Mouse (Mus musculus): ENCODE measurements around the gene Gm45711. TPM values are rescaled to one million over a fixed set of nuclear protein-coding genes. Genes with fewer than 3 reads are reported as not detected.

The Gm45711 gene
- not detected for polyA plus RNA-seq (2015; fragmentation: Illumina TruSeq; extraction: RNeasy Lipid Tissue Mini Kit (QIAGEN cat#74804); ENCODE audit: insufficient read depth, low read depth, low replicate concordance)

DNA sequence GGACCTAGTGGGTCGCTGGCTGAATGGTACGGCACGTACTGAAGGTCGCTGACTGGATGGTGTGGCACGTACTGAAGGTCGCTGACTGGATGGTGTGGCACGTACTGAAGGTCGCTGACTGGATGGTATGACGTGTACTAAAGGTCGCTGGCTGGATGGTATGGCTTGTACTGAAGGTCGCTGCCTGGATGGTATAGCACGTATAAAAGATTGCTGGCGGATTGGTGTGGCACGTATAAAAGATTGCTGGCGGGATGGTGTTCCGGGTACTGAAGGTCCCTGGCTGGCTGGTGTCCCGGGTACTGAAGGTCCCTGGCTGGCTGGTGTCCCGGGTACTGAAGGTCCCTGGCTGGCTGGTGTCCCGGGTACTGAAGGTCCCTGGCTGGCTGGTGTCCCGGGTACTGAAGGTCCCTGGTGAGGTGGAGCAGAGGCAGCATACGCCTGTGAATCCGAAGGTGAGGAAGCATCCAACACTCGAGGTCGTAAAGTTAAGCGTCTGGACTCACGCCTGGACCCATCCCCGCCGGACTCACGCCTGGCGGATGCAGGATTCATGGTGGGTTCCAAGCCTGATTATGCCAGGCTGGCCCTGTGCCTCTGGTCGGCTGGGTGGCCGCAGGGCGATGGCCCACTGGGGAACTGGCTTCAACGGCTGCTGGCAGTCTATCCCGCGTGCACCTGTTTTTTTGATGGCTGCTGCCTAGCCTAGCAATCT, at the start of gene Gm45711, which contains the start of gene Cmtm1:
Gene Gm45711 (minus strand): TSS at position 641 of the 715 bp plus-strand sequence.
Gene Cmtm1 (minus strand): TSS at position 705 of the 715 bp plus-strand sequence.

DNA sequence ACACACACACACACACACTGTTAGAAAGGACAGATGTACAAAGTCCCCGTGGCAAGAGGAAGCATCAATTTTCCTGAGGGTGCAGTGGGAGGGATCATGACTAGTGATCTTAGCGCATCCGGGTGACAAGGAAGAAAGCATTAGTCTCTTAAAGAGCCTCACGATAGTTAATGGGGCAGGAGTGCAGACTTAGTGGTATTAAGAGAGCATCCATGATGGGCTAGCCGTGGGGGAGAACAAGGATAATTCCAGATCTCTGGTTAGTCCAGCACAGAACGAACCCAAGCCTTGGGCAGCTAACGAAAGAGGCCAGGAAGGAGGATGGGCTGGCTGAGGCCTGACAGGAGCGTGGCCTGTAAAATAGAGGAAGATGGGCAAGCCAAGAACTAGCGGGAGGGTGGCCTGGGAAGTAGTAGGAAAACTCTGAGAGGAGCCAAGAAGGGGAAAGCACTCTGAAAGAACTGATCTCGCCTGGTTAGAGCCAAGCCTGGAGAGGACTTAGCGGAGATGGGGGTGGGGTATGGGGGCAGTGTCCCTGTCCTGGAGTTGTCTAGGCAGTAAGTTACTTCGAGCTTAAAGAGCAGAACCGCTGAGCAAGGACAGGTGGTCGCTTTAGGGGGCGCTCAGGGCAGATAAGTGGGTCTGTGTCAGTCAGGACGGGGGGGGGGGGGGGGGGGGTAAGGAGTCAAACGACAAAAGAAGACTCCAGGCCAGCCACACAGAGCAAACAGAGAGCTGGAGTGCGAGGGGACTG, 29.5 kb upstream of the Gm45711 start, which contains the start of gene Cmtm3:
Gene Cmtm3 (plus strand): TSS at position 182 of the 754 bp plus-strand sequence.

DNA sequence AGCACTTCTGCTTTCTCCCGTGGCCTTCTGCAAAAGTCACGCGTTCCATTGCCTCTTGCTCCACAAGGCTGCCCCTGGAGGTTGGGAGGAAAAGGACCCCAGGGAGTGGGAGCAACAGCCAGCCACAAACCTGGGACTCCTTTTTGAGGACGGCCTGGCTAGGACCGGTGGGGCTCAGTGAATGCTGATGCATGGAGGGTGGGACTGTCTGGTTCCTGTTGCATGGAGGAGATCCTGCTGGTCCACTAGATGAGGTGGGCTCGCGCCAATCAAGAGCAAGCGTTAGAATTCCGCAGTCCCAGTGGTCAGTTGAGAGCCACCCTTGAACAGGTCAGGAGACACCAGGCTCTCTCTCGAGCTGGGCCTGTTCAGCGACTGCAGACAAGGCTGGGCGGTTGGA, 12.0 kb upstream of the Gm45711 start, which contains the start of gene Cmtm2b:
Gene Cmtm2b (plus strand): TSS at position 301 of the 400 bp plus-strand sequence.

DNA sequence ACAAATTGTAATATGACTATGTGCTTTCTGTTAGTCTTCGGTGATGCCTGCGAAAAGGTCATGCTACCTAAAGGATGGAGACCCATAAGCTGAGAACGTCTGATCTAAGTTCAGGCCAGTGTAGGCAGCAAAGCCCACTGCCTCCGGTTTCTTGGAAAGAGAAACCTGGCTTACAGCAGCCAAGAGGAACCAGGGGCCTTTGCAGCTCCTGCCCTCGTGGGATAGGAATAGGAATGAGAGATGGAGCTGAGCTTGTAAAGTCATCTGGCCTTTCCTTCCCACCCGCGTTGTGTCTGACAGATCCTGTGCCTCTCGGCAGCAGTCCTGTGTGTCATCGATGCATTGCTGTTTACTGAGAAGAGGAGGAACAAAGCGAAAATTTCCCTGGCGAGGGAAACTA, 11.4 kb upstream of the Gm45711 start, which contains the start of gene Gm11020:
Gene Gm11020 (plus strand): TSS at position 301 of the 400 bp plus-strand sequence.

DNA sequence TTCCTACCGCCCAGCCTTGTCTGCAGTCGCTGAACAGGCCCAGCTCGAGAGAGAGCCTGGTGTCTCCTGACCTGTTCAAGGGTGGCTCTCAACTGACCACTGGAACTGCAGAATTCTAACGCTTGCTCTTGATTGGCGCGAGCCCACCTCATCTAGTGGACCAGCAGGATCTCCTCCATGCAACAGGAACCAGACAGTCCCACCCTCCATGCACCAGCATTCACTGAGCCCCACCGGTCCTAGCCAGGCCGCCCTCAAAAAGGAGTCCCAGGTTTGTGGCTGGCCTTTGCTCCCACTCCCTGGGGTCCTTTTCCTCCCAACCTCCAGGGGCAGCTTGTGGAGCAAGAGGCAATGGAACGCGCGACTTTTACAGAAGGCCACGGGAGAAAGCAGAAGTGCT, 16.8 kb downstream of the Gm45711 start, which contains the start of gene Cmtm2a:
Gene Cmtm2a (minus strand): TSS at position 101 of the 400 bp plus-strand sequence.

DNA sequence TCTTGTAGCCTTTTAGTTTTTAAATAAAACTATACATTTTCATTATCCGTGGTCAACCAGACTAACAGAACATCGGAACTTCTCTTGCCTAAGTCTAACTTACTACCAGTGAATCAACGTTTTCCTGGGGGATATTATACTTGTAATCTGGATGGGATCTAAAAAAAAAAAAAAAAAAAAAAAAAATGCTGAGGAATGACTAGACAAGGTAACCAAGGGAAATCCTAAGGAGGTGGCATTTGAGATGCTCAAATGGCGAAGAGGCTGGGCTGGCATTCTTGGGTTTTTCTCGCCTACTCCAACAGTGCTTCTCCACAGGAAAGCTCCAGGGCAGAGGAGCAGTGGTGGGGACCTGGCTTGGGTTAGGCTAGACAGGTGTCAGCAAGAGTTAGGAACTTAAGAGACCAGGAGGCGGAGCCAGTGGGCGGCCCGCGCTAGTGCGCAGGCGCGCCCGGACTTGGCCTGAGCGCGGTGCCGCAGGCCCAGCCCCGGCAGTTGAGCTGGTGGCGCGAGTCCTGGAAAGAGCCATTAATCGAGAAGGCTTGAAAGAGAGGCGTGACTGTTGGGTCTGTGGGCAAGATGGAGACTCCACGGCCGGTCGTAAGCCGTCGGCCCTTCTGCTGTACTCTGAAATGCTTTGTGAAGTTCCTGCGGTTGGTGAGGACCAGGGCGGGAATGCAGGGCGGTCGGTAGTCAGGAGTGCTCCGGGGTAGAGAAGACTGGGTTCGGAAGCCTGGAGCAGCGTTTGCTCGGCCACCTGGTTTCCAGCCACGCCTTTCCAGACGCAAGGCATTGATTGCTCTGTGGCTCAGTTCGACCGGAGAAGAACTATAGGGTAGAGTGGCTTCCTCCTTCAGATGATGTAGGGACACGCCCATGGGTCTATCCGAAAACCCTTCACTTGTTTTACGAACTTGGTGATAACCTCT, 59.2 kb downstream of the Gm45711 start, which contains the start of gene Cklf:
Gene Cklf (plus strand): TSS at position 423 of the 929 bp plus-strand sequence.

DNA sequence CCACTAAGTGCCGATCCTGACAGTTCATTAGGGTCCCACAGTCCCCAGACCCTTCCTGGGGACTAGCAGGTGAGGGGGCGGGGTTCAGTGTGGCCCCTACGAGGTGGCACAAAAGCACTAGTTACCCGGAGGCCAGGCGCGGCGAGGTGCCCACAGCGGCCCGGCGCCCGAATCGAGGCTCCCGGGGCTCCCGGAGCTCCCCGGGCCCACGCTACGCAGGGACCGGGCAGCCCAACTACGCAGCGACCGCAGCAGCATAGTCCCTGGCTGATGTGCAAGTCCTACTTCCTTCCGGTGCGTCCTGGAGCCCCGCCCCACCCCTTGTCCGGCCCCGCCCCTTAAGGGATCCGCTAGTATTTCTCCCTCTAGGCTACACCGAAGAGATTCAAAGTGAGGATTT, 61.6 kb downstream of the Gm45711 start, which contains the start of gene Tk2:
Gene Tk2 (minus strand): TSS at position 283 of the 400 bp plus-strand sequence.

Other genes starting within 250 kb of the Gm45711 start
- gene Cdh5, start 208.5 kb downstream of the Gm45711 start, polyA plus RNA-seq (2015; fragmentation: Illumina TruSeq; extraction: RNeasy Lipid Tissue Mini Kit (QIAGEN cat#74804); ENCODE audit: insufficient read depth, low read depth, low replicate concordance), result 31.3 TPM
- gene Bean1, start 139.6 kb downstream of the Gm45711 start, polyA plus RNA-seq (2015; fragmentation: Illumina TruSeq; extraction: RNeasy Lipid Tissue Mini Kit (QIAGEN cat#74804); ENCODE audit: insufficient read depth, low read depth, low replicate concordance), result not detected
- gene Tk2, start 61.5 kb downstream of the Gm45711 start, polyA plus RNA-seq (2015; fragmentation: Illumina TruSeq; extraction: RNeasy Lipid Tissue Mini Kit (QIAGEN cat#74804); ENCODE audit: insufficient read depth, low read depth, low replicate concordance), result 14.6 TPM
- 4.4 TPM for gene Cklf, start 59.2 kb downstream of the Gm45711 start, polyA plus RNA-seq (2015; fragmentation: Illumina TruSeq; extraction: RNeasy Lipid Tissue Mini Kit (QIAGEN cat#74804); ENCODE audit: insufficient read depth, low read depth, low replicate concordance)
- not detected for gene Cmtm2a, start 16.9 kb downstream of the Gm45711 start, polyA plus RNA-seq (2015; fragmentation: Illumina TruSeq; extraction: RNeasy Lipid Tissue Mini Kit (QIAGEN cat#74804); ENCODE audit: insufficient read depth, low read depth, low replicate concordance)
- gene Cmtm1, start 64 bp upstream of the Gm45711 start, polyA plus RNA-seq (2015; fragmentation: Illumina TruSeq; extraction: RNeasy Lipid Tissue Mini Kit (QIAGEN cat#74804); ENCODE audit: insufficient read depth, low read depth, low replicate concordance), result not detected
- not detected for gene Gm11020, start 11.5 kb upstream of the Gm45711 start, polyA plus RNA-seq (2015; fragmentation: Illumina TruSeq; extraction: RNeasy Lipid Tissue Mini Kit (QIAGEN cat#74804); ENCODE audit: insufficient read depth, low read depth, low replicate concordance)
- not detected for gene Cmtm2b, start 12.1 kb upstream of the Gm45711 start, polyA plus RNA-seq (2015; fragmentation: Illumina TruSeq; extraction: RNeasy Lipid Tissue Mini Kit (QIAGEN cat#74804); ENCODE audit: insufficient read depth, low read depth, low replicate concordance)
- 14.8 TPM for gene Cmtm3, start 29.3 kb upstream of the Gm45711 start, polyA plus RNA-seq (2015; fragmentation: Illumina TruSeq; extraction: RNeasy Lipid Tissue Mini Kit (QIAGEN cat#74804); ENCODE audit: insufficient read depth, low read depth, low replicate concordance)
- 6.2 TPM for gene Cmtm4, start 85.7 kb upstream of the Gm45711 start, polyA plus RNA-seq (2015; fragmentation: Illumina TruSeq; extraction: RNeasy Lipid Tissue Mini Kit (QIAGEN cat#74804); ENCODE audit: insufficient read depth, low read depth, low replicate concordance)
- 10.5 TPM for gene Dync1li2, start 133.0 kb upstream of the Gm45711 start, polyA plus RNA-seq (2015; fragmentation: Illumina TruSeq; extraction: RNeasy Lipid Tissue Mini Kit (QIAGEN cat#74804); ENCODE audit: insufficient read depth, low read depth, low replicate concordance)
- gene Terb1, start 199.8 kb upstream of the Gm45711 start, polyA plus RNA-seq (2015; fragmentation: Illumina TruSeq; extraction: RNeasy Lipid Tissue Mini Kit (QIAGEN cat#74804); ENCODE audit: insufficient read depth, low read depth, low replicate concordance), result not detected
- 17.6 TPM for gene Nae1, start 224.6 kb upstream of the Gm45711 start, polyA plus RNA-seq (2015; fragmentation: Illumina TruSeq; extraction: RNeasy Lipid Tissue Mini Kit (QIAGEN cat#74804); ENCODE audit: insufficient read depth, low read depth, low replicate concordance)
- gene Car7, start 224.6 kb upstream of the Gm45711 start, polyA plus RNA-seq (2015; fragmentation: Illumina TruSeq; extraction: RNeasy Lipid Tissue Mini Kit (QIAGEN cat#74804); ENCODE audit: insufficient read depth, low read depth, low replicate concordance), result 2.7 TPM